Mouse (Mus musculus): ENCODE data around the gene Magea5. TPM values are rescaled to one million over a fixed set of nuclear protein-coding genes. Genes with fewer than 3 reads are reported as not detected.
"Not testable (repeated sequence)": the region's sequence is repeated elsewhere in the genome, so short reads cannot be mapped to it uniquely, and the experiment has no call there.

The Magea5 gene
- total RNA-seq (2012; rRNA removed) (not detected in 2 replicates), polyA plus RNA-seq (2012; ENCODE audit: insufficient read depth in 1 of 2, insufficient read length in 2 of 2, low read depth in 1 of 2, low replicate concordance in 2 of 2, missing spikeins in 1 of 2) (not detected)

- H3K27me3 ChIP-seq (ENCODE audit: control insufficient read depth in 1 of 2, insufficient read depth in 2 of 2, low read length in 2 of 2); H3K27ac ChIP-seq (ENCODE audit: control insufficient read depth, low read depth, low read length); H3K4me1 ChIP-seq (ENCODE audit: control insufficient read depth in 1 of 2, insufficient read depth in 2 of 2, low read length in 2 of 2); H3K36me3 ChIP-seq (ENCODE audit: control insufficient read depth in 1 of 2, insufficient read depth in 2 of 2, low read length in 2 of 2); H3K9me3 ChIP-seq (replicated peaks; ENCODE audit: insufficient read depth, low read length); H3K9ac ChIP-seq (ENCODE audit: control insufficient read depth, low read depth, low read length, poor library complexity, severe bottlenecking); H3K4me3 ChIP-seq (ENCODE audit: control insufficient read depth in 1 of 2, insufficient read depth in 1 of 2, low read depth in 2 of 2, low read length in 2 of 2); DNase-seq (ENCODE audit: low read depth, low spot score); H3K79me2 ChIP-seq (ENCODE audit: control insufficient read depth, insufficient read depth, low read length, poor library complexity): not testable (repeated sequence)
Measured at GRCm38 (mm10) chrX:155063045-155063444, at the start of gene Magea5. TSS of gene Magea5 (minus strand) at chrX:155063145.

GRCm38 (mm10) chrX:155098024-155098423 is 35.1 kb upstream of the Magea5 start:
- Histone ChIP-seq H3K9me3 (replicated peaks; ENCODE audit: insufficient read depth, low read length) (no peaks in the 10 kb centered on the region), H3K4me3 (ENCODE audit: control insufficient read depth in 1 of 2, insufficient read depth in 1 of 2, low read depth in 2 of 2, low read length in 2 of 2) (no peak overlapping the region), H3K27me3 (ENCODE audit: control insufficient read depth in 1 of 2, insufficient read depth in 2 of 2, low read length in 2 of 2) (no peaks in the 10 kb centered on the region), H3K36me3 (ENCODE audit: control insufficient read depth in 1 of 2, insufficient read depth in 2 of 2, low read length in 2 of 2) (no peaks in the 10 kb centered on the region), H3K79me2 (ENCODE audit: control insufficient read depth, insufficient read depth, low read length, poor library complexity) (no peaks in the 10 kb centered on the region), H3K27ac (ENCODE audit: control insufficient read depth, low read depth, low read length) (no peak overlapping the region), H3K4me1 (ENCODE audit: control insufficient read depth in 1 of 2, insufficient read depth in 2 of 2, low read length in 2 of 2) (no peaks in the 10 kb centered on the region), H3K9ac (ENCODE audit: control insufficient read depth, low read depth, low read length, poor library complexity, severe bottlenecking) (no peak overlapping the region)
- TF ChIP-seq GATA1 (IDR thresholded peaks at IDR 0.05; ENCODE audit: low read depth, low read length) (no peak), CTCF (IDR thresholded peaks at IDR 0.05 in 2 of 3, conservative IDR thresholded peaks at IDR 0.05 in 1 of 3; ENCODE audit: control insufficient read depth in 1 of 3, insufficient read depth in 1 of 3, low read depth in 2 of 3, low read length in 3 of 3, poor library complexity in 1 of 3, severe bottlenecking in 1 of 3) (peak in 2 of 3 experiments; percentile 15 to 44; a peak in 2 of 6 replicates), CHD1 (IDR thresholded peaks at IDR 0.05; ENCODE audit: low read depth, low read length) (no peak), MYB (IDR thresholded peaks at IDR 0.05; ENCODE audit: low read depth, low read length) (no peak), SMC3 (IDR thresholded peaks at IDR 0.05; ENCODE audit: low read depth, low read length) (peak; percentile 61), RAD21 (IDR thresholded peaks at IDR 0.05; ENCODE audit: low read depth, low read length) (peak; percentile 36), ZC3H11A (IDR thresholded peaks at IDR 0.05; ENCODE audit: low read depth, low read length) (0 out of 2 replicates have a peak, but pooled peaks have one; percentile 21)
- peak; percentile 6 for DNase-seq (ENCODE audit: low read depth, low spot score)

- not testable (repeated sequence) for H3K9me3 ChIP-seq (replicated peaks; ENCODE audit: insufficient read depth, low read length); H3K4me3 ChIP-seq (ENCODE audit: control insufficient read depth in 1 of 2, insufficient read depth in 1 of 2, low read depth in 2 of 2, low read length in 2 of 2); H3K36me3 ChIP-seq (ENCODE audit: control insufficient read depth in 1 of 2, insufficient read depth in 2 of 2, low read length in 2 of 2); H3K79me2 ChIP-seq (ENCODE audit: control insufficient read depth, insufficient read depth, low read length, poor library complexity); H3K27me3 ChIP-seq (ENCODE audit: control insufficient read depth in 1 of 2, insufficient read depth in 2 of 2, low read length in 2 of 2); H3K27ac ChIP-seq (ENCODE audit: control insufficient read depth, low read depth, low read length); H3K4me1 ChIP-seq (ENCODE audit: control insufficient read depth in 1 of 2, insufficient read depth in 2 of 2, low read length in 2 of 2); H3K9ac ChIP-seq (ENCODE audit: control insufficient read depth, low read depth, low read length, poor library complexity, severe bottlenecking); DNase-seq (ENCODE audit: low read depth, low spot score)
Measured at GRCm38 (mm10) chrX:155093566-155093965, 30.6 kb upstream of the Magea5 start, which contains the start of gene Magea2. TSS of gene Magea2 (minus strand) at chrX:155093666.

- not testable (repeated sequence) for H3K36me3 ChIP-seq (ENCODE audit: control insufficient read depth in 1 of 2, insufficient read depth in 2 of 2, low read length in 2 of 2); H3K9me3 ChIP-seq (replicated peaks; ENCODE audit: insufficient read depth, low read length); H3K4me3 ChIP-seq (ENCODE audit: control insufficient read depth in 1 of 2, insufficient read depth in 1 of 2, low read depth in 2 of 2, low read length in 2 of 2); H3K4me1 ChIP-seq (ENCODE audit: control insufficient read depth in 1 of 2, insufficient read depth in 2 of 2, low read length in 2 of 2); H3K9ac ChIP-seq (ENCODE audit: control insufficient read depth, low read depth, low read length, poor library complexity, severe bottlenecking); H3K27me3 ChIP-seq (ENCODE audit: control insufficient read depth in 1 of 2, insufficient read depth in 2 of 2, low read length in 2 of 2); H3K27ac ChIP-seq (ENCODE audit: control insufficient read depth, low read depth, low read length); DNase-seq (ENCODE audit: low read depth, low spot score); H3K79me2 ChIP-seq (ENCODE audit: control insufficient read depth, insufficient read depth, low read length, poor library complexity)
Measured at GRCm38 (mm10) chrX:155089693-155090092, 26.7 kb upstream of the Magea5 start, which contains the start of gene Magea1. TSS of gene Magea1 (minus strand) at chrX:155089793.

Other genes with a start within 250 kb of the Magea5 start
- gene Cldn34b1, start 172.9 kb downstream of the Magea5 start, total RNA-seq (2012; rRNA removed): not detected in 2 replicates
- not detected for gene Cldn34b1, start 172.9 kb downstream of the Magea5 start, polyA plus RNA-seq (2012; ENCODE audit: insufficient read depth in 1 of 2, insufficient read length in 2 of 2, low read depth in 1 of 2, low replicate concordance in 2 of 2, missing spikeins in 1 of 2)
- gene Magea6, start 127.2 kb downstream of the Magea5 start, total RNA-seq (2012; rRNA removed): not detected in 2 replicates
- gene Magea6, start 127.2 kb downstream of the Magea5 start, polyA plus RNA-seq (2012; ENCODE audit: insufficient read depth in 1 of 2, insufficient read length in 2 of 2, low read depth in 1 of 2, low replicate concordance in 2 of 2, missing spikeins in 1 of 2): not detected
- gene Magea3, start 113.6 kb downstream of the Magea5 start, total RNA-seq (2012; rRNA removed): not detected in 2 replicates
- gene Magea3, start 113.6 kb downstream of the Magea5 start, polyA plus RNA-seq (2012; ENCODE audit: insufficient read depth in 1 of 2, insufficient read length in 2 of 2, low read depth in 1 of 2, low replicate concordance in 2 of 2, missing spikeins in 1 of 2): not detected
- gene Magea8, start 67.3 kb downstream of the Magea5 start, total RNA-seq (2012; rRNA removed): not detected in 2 replicates
- gene Magea8, start 67.3 kb downstream of the Magea5 start, polyA plus RNA-seq (2012; ENCODE audit: insufficient read depth in 1 of 2, insufficient read length in 2 of 2, low read depth in 1 of 2, low replicate concordance in 2 of 2, missing spikeins in 1 of 2): not detected
- gene Magea1, start 26.6 kb upstream of the Magea5 start, total RNA-seq (2012; rRNA removed): not detected in 2 replicates
- not detected for gene Magea1, start 26.6 kb upstream of the Magea5 start, polyA plus RNA-seq (2012; ENCODE audit: insufficient read depth in 1 of 2, insufficient read length in 2 of 2, low read depth in 1 of 2, low replicate concordance in 2 of 2, missing spikeins in 1 of 2)
- not detected in 2 replicates for gene Magea2, start 30.5 kb upstream of the Magea5 start, total RNA-seq (2012; rRNA removed)
- gene Magea2, start 30.5 kb upstream of the Magea5 start, polyA plus RNA-seq (2012; ENCODE audit: insufficient read depth in 1 of 2, insufficient read length in 2 of 2, low read depth in 1 of 2, low replicate concordance in 2 of 2, missing spikeins in 1 of 2): not detected
- gene Cldn34b2, start 65.3 kb upstream of the Magea5 start, total RNA-seq (2012; rRNA removed): not detected in 2 replicates
- gene Cldn34b2, start 65.3 kb upstream of the Magea5 start, polyA plus RNA-seq (2012; ENCODE audit: insufficient read depth in 1 of 2, insufficient read length in 2 of 2, low read depth in 1 of 2, low replicate concordance in 2 of 2, missing spikeins in 1 of 2): not detected
- gene Sat1, start 153.3 kb upstream of the Magea5 start, total RNA-seq (2012; rRNA removed): 70.8 and 74.3 TPM in 2 replicates
- 100 to 1,000 TPM in 1 of 2 experiments, 10 to 100 TPM in 1; 73.7 to 167 TPM for gene Sat1, start 153.3 kb upstream of the Magea5 start, polyA plus RNA-seq (2012; ENCODE audit: insufficient read depth in 1 of 2, insufficient read length in 2 of 2, low read depth in 1 of 2, low replicate concordance in 2 of 2, missing spikeins in 1 of 2)
- 56.3 and 61.2 TPM in 2 replicates for gene Acot9, start 199.3 kb upstream of the Magea5 start, total RNA-seq (2012; rRNA removed)
- 10 to 100 TPM in 1 of 2 experiments, not detected in 1; 52.6 TPM for gene Acot9, start 199.3 kb upstream of the Magea5 start, polyA plus RNA-seq (2012; ENCODE audit: insufficient read depth in 1 of 2, insufficient read length in 2 of 2, low read depth in 1 of 2, low replicate concordance in 2 of 2, missing spikeins in 1 of 2)

Measured in MEL (cell line).